Mouse (Mus musculus) urinary bladder, postnatal 25 days (tissue): ENCODE measurements around the gene Commd3.

ENCODE experiments used
- DNase-seq: peaks from one replicate; pipeline ENCODE4 v3.0.0; 2022; ENCODE audit warnings: low spot score

Gene Commd3

GRCm38 (mm10) chr2:18672133-18672765, at the start of gene Commd3:
Commd3 (plus strand) TSS chr2:18672384.
- DNase-seq, result peak; percentile 96

GRCm38 (mm10) chr2:18623219-18623618, 49.0 kb upstream of the Commd3 start:
- no peak for DNase-seq

- no peak for DNase-seq
Observed at GRCm38 (mm10) chr2:18630547-18630946, 41.6 kb upstream of the Commd3 start.

GRCm38 (mm10) chr2:18635052-18635451, 37.1 kb upstream of the Commd3 start:
- no peak for DNase-seq

- DNase-seq, result no peak
Observed at GRCm38 (mm10) chr2:18648563-18648962, 23.6 kb upstream of the Commd3 start.

GRCm38 (mm10) chr2:18654821-18655220, 17.4 kb upstream of the Commd3 start:
- no peak for DNase-seq

- no peak for DNase-seq
Observed at GRCm38 (mm10) chr2:18664003-18664402, 8.2 kb upstream of the Commd3 start.

GRCm38 (mm10) chr2:18671041-18671440, 1.1 kb upstream of the Commd3 start:
- no peak for DNase-seq

GRCm38 (mm10) chr2:18672766-18673164, 581 bp downstream of the Commd3 start:
- no peak for DNase-seq

- DNase-seq, result no peak
Observed at GRCm38 (mm10) chr2:18673766-18674165, 1.6 kb downstream of the Commd3 start.

- no peak for DNase-seq
Observed at GRCm38 (mm10) chr2:18674193-18674902, 2.2 kb downstream of the Commd3 start.

- DNase-seq, result no peak
Observed at GRCm38 (mm10) chr2:18675681-18676456, 3.7 kb downstream of the Commd3 start.

- peak; percentile 57 for DNase-seq
Observed at GRCm38 (mm10) chr2:18676457-18676935, 4.3 kb downstream of the Commd3 start.

- peak; percentile 58 for DNase-seq
Observed at GRCm38 (mm10) chr2:18676936-18677491, 4.8 kb downstream of the Commd3 start, which contains the start of gene Bmi1. Bmi1 (plus strand) TSS chr2:18677018.

- peak; percentile 49 for DNase-seq
Observed at GRCm38 (mm10) chr2:18677631-18678471, 5.7 kb downstream of the Commd3 start.

- DNase-seq, result no peak
Observed at GRCm38 (mm10) chr2:18679701-18680100, 7.5 kb downstream of the Commd3 start.

GRCm38 (mm10) chr2:18680501-18680900, 8.3 kb downstream of the Commd3 start:
- DNase-seq, result no peak

- no peak for DNase-seq
Observed at GRCm38 (mm10) chr2:18680961-18681360, 8.8 kb downstream of the Commd3 start.

GRCm38 (mm10) chr2:18684062-18684461, 11.9 kb downstream of the Commd3 start:
- no peak for DNase-seq

GRCm38 (mm10) chr2:18686386-18686785, 14.2 kb downstream of the Commd3 start:
- no peak for DNase-seq

- DNase-seq, result no peak
Observed at GRCm38 (mm10) chr2:18686826-18687519, 14.8 kb downstream of the Commd3 start.
